Mouse (Mus musculus) kidney, adult 9 months (tissue): ENCODE measurements around the gene Nudt16l1.

Experiments
- DNase-seq: peaks from one replicate; pipeline ENCODE4 v3.0.0; 2022

Gene Nudt16l1

DNA sequence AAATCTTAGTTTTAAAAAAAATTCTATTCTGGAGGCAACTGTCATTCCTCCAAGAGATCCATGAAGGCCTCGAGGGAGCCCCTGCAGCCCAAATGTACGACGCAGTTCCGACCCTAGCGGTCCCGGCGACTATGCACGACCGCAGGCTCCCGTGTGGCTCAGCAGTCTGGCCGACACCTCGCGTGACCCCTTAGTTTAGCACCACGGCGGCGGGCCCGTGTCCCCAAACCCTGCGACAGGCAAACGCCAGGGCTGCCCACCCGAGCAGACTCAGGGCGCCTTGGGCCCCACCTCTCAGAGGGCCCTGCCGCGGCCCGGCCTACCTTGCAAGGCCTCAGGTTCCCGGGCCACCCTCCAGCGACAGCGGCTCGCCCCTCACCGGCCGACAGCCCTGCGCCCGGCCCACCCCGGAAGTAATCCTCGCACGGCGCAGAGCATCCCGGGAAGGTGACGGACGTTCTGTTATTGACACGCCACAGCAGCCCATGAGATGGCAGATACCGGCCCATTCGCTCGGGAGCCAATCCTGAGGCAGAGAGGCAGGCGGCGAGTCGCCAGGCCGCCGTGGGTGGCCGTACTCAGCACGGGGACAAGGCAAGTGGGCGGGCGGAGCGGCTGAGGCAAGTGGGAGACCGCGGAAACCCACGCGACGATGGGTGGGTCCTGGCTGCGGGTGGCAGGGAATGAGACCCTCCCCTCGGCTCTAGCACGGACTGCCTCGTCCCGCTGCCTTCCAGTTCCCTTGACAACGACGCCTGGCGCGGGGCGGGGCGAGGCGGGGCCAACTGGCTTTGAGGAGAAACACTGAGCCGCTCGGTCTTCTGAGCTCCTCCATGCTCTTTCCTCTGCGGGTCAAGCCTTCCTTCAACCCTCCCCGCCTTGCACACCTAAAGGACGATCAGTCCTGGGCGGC lies 25.5 kb downstream of the Nudt16l1 start, which contains the start of gene Anks3:
Gene Anks3, minus strand, starts transcription at position 409 of the 913 bp plus-strand sequence.
- DNase-seq, result peak; percentile 99

DNA sequence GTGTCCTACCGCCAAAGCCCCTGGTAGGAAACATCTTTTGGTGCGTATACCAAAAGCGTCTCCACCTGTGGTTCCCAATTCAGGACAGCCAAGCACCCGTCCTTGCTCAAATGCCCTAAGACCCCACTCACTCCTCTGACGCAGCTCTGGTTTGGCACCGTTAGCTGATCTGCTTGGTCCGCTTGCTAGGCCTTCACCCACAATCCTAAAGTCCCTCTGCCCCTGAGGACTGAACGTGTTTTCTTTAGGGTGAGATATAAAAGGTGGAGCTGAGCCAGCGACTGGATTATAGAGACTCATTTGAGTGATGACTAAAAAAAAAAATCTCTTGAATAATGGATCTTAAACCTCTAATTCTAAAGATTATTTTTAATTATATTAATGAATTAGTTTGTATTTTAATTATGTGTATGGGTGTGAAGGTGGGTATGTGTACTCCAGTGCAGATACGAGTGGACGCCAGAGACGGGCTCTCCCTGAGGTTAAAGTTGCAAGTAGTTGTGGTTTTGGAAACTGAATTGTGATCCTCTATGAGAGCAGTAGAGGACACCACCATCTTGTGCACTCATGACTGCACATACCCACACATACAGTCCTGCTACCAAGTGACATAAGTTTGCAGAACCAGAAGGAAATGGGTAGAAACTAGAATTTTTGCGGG lies 26.3 kb downstream of the Nudt16l1 start:
- DNase-seq, result no peak

DNA sequence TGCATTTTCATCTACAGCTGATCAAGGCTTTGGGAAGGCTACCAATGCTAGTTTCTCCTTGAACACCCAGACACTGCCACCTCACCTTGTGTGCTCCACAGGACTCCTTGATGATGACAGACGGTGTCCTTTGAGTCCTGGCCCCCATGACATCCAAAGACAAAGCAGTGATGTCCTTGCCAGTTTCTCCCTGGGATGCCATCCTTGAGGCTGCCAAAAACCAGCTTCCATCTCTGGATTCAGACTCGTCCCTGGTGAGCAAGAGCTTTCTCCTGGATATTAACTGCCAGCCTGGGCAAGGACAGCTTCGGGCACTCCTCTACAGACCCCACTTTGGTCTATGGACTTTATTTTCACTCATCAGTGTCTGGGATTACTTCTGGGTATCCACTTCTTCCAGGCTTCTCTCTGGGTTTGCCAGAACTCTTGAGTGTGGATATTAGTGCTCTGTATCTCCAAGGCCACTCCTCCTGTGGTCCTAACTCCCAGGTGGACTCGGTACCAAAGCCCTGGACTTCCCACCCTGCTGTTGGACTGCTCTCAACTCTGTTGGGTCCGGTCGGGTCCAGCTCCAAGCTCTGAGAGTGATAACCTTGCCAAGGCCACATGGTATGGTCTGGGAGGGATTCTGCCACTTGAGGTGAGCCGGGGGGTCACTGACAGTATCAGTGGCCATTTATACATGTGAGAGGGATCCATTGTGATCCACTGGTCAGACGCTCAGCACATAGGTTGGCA lies 27.0 kb downstream of the Nudt16l1 start:
- no peak for DNase-seq

DNA sequence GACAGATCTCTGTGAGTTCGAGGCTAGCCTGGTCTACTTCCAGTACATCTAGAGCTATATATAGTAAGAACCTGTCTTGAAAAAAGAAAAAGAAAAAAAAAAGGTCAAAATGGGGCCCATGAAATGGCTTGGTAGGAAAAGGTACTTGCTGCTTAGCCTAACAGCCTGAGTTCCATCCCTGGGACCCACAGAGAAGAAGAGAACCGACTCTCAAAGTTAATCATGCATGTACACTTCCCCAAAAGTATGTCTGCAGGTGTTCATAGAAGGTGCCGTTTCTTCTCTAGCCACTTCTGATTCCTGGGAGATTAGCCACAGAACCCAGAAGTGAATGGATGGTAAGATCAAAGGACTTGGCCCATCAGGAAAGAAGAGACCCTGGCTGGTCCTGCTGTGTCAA lies 29.9 kb downstream of the Nudt16l1 start:
- no peak for DNase-seq

DNA sequence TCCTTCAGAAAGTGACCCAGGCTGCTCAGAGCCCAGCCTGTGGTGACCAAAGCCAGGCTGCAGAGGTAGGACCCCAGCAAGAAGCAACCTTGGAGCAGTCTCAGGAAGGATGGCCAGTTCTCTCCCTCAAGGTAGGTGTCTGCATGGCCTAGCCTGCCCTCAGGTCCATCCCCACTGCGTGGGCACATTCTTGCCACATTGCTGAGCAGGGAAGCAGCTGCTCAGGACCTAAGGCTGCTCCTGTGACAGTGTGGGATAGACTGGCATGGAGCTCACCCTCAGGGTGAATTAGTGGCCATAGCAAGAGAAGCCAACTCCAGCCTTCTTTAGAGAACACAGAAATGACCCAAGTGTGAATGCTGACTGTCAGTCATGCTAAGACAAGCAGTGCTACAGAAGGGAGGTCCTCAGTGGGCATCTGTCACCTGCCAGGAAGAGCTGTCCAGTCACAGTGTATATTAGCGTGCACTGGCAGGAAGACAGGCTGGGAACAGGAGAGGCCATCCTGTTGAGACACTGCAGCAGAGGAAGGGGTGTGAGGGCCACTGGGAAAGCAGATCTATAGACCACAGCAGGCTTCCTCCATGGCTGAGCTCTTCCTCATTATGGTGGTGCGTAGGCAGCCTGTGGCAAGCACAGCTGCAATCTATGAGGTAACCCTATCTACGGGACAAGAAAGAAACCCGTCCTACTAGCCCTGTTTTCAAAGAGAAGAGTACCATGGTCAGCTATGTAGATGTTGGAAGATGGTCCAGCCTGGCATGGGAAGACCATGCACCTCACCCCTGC lies 30.7 kb downstream of the Nudt16l1 start:
- no peak for DNase-seq

DNA sequence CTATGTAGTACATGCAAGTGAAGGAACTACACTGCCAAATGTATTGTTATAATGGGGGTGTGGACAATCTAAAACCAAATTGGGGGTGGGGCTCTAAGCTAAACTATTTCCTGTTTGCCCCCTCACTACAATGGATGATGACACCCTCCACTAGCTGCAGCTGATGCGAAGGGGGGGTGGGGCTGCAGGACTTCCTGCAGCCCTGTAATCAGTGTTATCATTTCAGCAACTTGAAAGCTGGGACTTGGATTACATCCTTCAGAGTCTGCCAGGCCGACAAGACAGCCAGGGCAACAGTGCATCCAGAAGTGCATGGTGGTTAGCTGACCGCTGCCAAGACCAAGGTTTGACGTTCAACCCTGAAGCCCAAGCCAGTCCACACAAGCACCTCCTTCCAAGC lies 33.1 kb downstream of the Nudt16l1 start:
- DNase-seq, result no peak

DNA sequence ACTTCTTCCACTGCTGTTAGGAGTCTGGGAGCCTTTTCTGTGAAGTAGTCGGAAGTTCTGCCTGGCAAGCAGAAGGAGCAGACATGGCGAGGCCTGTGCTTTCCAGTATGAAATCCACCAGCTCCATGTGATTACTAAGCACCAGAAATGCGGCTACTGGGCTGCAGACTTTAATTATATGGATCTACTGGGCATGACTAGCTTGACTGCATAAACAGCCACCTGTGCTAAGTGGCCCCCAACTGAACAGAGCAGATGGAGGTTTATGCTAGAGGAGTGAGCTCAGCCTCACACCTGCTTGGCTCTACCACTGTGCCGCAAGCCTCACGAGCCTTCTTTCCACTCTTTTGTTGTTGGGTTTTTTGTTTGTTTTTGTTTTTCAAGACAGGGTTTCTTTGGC lies 36.0 kb downstream of the Nudt16l1 start:
- DNase-seq, result no peak

DNA sequence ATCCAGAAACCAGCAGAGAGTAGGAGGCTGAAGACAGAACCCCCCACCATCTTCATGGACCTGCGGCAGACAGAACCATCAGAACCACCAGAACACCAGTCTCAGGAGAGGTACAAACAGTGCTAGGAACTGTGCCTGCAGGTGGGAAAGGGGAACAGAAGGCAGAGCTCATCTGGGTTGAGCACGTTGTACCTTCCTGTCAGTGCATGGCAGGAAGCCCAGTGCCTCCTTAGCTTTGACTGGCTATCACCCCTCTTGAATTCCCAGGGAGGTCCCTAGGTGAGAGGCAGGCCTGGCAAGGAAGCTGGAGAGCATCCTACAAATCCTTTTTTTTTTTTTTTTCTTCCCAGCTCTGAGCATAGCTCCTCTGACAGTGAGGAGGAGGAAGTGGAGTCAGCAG lies 37.6 kb downstream of the Nudt16l1 start:
- no peak for DNase-seq

DNA sequence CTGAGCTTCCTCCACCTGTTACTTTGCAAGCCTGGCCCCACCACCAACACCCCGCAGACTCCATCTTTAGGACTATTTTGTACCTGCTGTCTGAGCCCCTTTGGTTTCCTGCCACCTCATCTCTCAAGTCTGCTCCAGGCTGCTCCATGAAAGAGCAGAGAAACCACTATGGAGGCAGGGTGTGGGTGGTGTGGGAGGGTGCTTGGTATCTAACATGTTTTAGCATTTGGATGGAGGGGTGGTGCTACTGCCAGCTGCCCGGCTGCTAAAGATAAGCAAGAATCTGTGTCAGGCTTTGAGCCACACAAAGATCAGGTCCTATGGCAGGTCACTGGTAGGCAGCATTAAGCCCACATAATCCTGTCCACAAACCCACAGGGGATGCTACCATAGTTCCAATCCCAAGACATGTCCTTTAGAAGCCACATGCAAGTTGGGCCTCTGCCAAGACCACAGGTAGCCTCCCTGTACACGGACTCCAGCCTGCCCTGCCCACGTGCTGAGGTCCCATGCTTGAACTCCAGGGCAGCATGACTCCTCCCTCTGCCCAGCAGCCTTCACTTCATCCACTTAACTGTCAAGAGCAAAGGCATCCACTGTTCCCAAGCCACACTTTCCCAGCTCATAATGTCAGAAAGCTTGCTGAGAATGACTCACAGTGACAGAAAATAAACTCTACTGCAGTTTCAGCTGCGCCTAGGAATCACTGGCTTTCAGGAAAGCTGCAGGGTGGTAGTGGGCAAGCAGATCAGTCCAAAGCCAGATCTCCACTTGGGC lies 39.9 kb downstream of the Nudt16l1 start:
- peak; percentile 48 for DNase-seq

DNA sequence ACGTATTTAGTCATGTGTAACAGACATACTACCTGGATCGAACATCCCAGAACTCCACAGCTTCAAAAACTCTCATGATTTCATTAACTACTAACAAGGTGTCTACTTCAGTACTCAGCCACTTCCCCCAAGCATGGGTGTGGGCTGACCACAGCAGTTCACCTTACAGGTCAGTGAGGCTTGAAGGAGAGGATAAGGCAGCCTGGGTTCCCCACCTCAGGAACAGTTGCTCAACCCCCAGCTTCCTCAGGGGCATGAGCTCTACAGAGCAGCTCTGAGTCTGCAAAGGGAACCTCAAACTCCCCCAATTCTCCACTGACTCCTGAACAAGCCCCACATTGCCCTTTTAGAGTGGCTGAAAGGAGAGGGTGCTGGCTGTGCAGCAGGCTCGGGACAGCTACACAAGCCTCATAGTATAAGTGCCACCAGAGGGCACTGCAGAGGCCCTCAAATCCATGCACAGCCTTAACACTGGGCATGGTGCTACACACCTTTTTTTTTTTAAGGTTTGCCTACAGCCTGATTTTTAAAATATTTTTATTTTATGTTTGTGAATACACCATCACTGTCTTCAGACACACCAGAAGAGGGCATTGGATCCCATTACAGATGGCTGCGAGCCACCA lies 41.3 kb downstream of the Nudt16l1 start:
- peak; percentile 60 for DNase-seq

DNA sequence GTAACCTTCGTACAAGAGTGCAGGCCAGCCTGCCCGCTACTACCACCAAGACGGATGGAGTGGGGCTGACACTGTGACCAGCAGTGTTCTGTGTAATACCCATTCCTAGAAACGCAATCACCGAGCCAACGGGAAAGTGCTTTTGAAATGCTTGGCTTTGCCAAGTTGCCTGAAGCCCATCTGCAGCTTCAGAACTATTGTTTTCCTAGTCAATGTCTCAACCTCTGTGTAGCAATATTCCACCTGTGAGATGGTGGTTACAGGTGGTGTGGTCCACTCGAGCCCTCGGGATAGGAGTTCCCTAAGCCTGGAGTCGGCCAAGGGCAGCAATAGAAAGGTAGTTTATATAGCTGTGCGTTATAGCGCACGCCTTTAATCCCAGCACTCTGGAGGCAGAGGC lies 46.2 kb downstream of the Nudt16l1 start:
- DNase-seq, result no peak
